Mouse (Mus musculus): ENCODE measurements around the gene Rab11fip4.

DNA sequence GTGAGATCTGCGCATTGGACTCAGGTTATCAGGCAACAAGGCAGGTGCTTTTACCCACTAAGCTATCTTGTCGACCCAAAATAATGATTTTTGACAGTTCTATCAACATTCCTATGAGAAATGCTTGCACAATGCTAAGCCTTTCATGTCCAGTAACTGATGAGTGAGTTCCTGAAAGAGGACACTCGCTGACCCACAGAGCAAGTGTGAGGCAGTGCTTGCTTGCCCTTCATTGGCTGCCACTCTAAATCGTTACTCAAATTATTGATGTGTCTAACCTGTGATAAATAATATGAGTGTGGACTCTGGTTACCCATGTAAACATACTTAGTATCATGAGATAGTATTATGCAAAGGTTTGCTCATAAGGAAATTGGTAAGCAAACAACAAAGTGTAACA is 30.5 kb upstream of the Rab11fip4 start:
- TF ChIP-seq GATA1 (IDR thresholded peaks at IDR 0.05; ENCODE audit: borderline replicate concordance, low read length) (no peak), FLI1 (IDR thresholded peaks at IDR 0.05; ENCODE audit: low read length) (no peak)

Measured in megakaryocyte, embryonic 14.5 days (primary cell).